Mouse (Mus musculus) forebrain, postnatal 0 days (tissue): Measurements from ENCODE around the gene Cnga3. TPM values are rescaled to one million over a fixed set of nuclear protein-coding genes. Genes with fewer than 3 reads are reported as not detected.

Experiments
- ATAC-seq: fragments of 200-750 bp; cut with Nextera tagmentation; 2 replicates; pipeline ENCODE4 v1.8.0; 2017; ENCODE audit warnings: mild to moderate bottlenecking, moderate library complexity
- DNase-seq: peaks from one replicate; pipeline ENCODE4 v3.0.0-alpha.2; 2015
- H3K27ac ChIP-seq: fragments of 300-500 bp; sonication (generic); 2 replicates; pipeline ENCODE4 v1.5.1; 2014; ENCODE audit warnings: low read depth, mild to moderate bottlenecking, antibody characterized with exemption, low read length, moderate library complexity, mixed read lengths
- H3K27me3 ChIP-seq: fragments of 300-500 bp; sonication (generic); 2 replicates; pipeline ENCODE4 v1.6.1; 2014; ENCODE audit warnings: mild to moderate bottlenecking, low read length, mixed read lengths; ENCODE audit not compliant: insufficient read depth
- H3K36me3 ChIP-seq: fragments of 300-500 bp; sonication (generic); 2 replicates; pipeline ENCODE4 v1.6.1; 2014; ENCODE audit warnings: mild to moderate bottlenecking, moderate library complexity; ENCODE audit not compliant: insufficient read depth
- H3K4me1 ChIP-seq: fragments of 300-500 bp; sonication (generic); 2 replicates; pipeline ENCODE4 v1.6.1; 2014; ENCODE audit warnings: antibody characterized with exemption; ENCODE audit not compliant: insufficient read depth
- H3K4me2 ChIP-seq: fragments of 300-500 bp; sonication (generic); 2 replicates; pipeline ENCODE4 v1.6.1; 2014; ENCODE audit warnings: low read depth, mild to moderate bottlenecking, moderate library complexity
- H3K4me3 ChIP-seq: fragments of 300-500 bp; sonication (generic); 2 replicates; pipeline ENCODE4 v1.5.1; 2014; ENCODE audit warnings: low read depth, low read length, mixed read lengths
- H3K9ac ChIP-seq: fragments of 300-500 bp; sonication (generic); 2 replicates; pipeline ENCODE4 v1.6.1; 2014; ENCODE audit warnings: mild to moderate bottlenecking
- H3K9me3 ChIP-seq: fragments of 300-500 bp; sonication (generic); 2 replicates; pipeline ENCODE4 v1.6.1; 2016; ENCODE audit warnings: low read length
- CTCF ChIP-seq: sonication (generic); IDR thresholded peaks from 2 replicates; pipeline ENCODE4 v1.5.1; 2016; ENCODE audit warnings: antibody characterized with exemption, control low read depth, low read depth
- WGBS: fragments of 180-500 bp; shearing (Covaris S2); extraction: QIAGEN DNeasy Blood & Tissue Kit; methylation state at CpG from one replicate; pipeline ENCODE4 v1.1.7; 2014; 5-methylcytosine and 5-hydroxymethylcytosine counted together
- polyA plus RNA-seq: library from polyadenylated mRNA; unstranded; fragments of >200 nt; fragmentation: Nextera tagmentation; extraction: Ambion mirVana; gene quantifications from 2 replicates; pipeline ENCODE4 v1.2.1, GENCODE M21; 2015
- total RNA-seq: library from RNA; depleted of rRNA; stranded (reverse); fragments of >200 nt; gene quantifications from 2 replicates; pipeline ENCODE4 v1.2.3, GENCODE M21; 2014

Cnga3 gene
- total and polyA plus RNA-seq, 2 experiments from 2014 or later, result 0.52 to 1.8 TPM

DNA sequence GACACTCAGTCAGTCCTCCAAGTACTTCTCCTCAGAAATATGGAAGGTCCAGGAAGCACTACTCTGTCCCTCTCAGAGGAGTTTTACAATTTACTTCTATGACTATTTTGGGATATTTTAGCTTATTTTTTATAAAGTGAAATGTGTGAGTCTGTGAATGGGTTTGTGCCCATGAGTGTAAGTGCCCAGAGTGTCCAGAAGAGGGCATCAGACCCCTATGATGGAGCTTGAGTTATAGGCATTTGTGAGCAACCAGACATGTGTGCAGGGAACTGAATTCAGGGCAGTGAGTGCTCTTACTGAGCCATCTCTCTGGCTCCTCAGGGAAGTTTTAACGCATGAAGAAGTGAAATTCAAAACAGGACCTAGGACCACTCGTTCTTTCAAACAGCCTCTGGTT is 44.2 kb downstream of the Cnga3 start:
- no peak for DNase-seq
- no peaks in the 10 kb centered on the region for H3K36me3 ChIP-seq
- 88% methylated on average over 2 of the region's 2 CpGs for WGBS

DNA sequence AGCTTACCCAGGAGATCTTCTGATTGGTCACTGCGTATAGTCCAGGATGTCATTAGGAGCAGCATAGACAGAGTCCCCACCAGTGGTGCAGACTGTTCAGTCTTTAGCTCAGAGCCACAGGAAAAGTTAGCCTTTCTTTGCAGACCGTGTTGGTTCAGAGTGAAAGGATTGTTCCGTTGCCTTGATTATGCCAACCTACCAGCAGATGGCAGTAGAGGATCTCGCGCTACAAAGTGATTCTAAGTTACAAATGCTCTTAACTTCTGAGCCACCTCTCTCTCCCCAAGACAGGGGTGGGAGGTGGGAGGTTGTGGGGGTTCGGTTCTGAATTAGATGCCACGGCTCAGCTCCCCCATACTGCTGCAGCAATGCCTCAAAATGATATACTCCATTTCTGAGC is 58.2 kb downstream of the Cnga3 start:
- Histone ChIP-seq H3K4me3 (no peak overlapping the region), H3K36me3 (no peaks in the 10 kb centered on the region), H3K4me2 (no peak overlapping the region), H3K4me1 (no peaks in the 10 kb centered on the region), H3K27me3 (no peaks in the 10 kb centered on the region; the same call in 1 of the 2 replicates), H3K27ac (no peak overlapping the region), H3K9me3 (no peaks in the 10 kb centered on the region), H3K9ac (no peak overlapping the region)
- TF ChIP-seq CTCF, result peak; percentile 96
- ATAC-seq (peak; percentile 55), DNase-seq (peak; percentile 87)
- 4% methylated on average over 7 of the region's 7 CpGs for WGBS

More for the DNA sequence above, 44.2 kb downstream of the Cnga3 start:
- Histone ChIP-seq H3K4me2 (no peak overlapping the region), H3K9ac (no peak overlapping the region), H3K27me3 (no peaks in the 10 kb centered on the region), H3K4me3 (no peak overlapping the region), H3K4me1 (no peaks in the 10 kb centered on the region), H3K9me3 (no peaks in the 10 kb centered on the region), H3K27ac (no peak overlapping the region)
- ATAC-seq, result no peak
- TF ChIP-seq CTCF, result no peak

DNA sequence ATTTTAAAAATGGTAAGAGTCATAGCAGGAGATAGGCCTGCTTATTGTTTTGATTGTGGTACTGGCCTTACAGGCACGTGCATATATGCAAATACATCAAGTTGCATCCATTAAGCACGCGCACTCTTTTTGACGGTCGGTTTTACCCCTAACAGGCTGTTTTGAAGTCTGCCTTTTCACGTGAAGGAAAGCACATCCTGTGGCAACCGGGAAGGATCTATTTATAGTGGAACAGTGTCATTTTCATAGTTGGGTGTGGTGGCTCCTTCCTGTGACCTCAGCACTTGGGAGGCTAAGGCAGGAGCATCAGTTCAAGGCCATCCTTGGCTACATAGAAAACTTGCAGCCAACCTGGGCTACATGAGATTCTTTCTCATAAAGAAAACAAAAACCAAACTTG is 72.3 kb downstream of the Cnga3 start:
- DNase-seq (no peak), ATAC-seq (no peak)
- no peaks in the 10 kb centered on the region for H3K36me3 ChIP-seq
- H3K27me3 ChIP-seq, result no peaks in the 10 kb centered on the region
- TF ChIP-seq CTCF, result no peak
- H3K9ac ChIP-seq, result no peak overlapping the region
- H3K4me3 ChIP-seq, result no peak overlapping the region
- no peaks in the 10 kb centered on the region for H3K9me3 ChIP-seq
- 0 out of 2 replicates have a peak, but pooled peaks cover 6% of the 10 kb centered on the region for H3K4me1 ChIP-seq
- WGBS, result 66% methylated on average over 7 of the region's 7 CpGs
- no peak overlapping the region for H3K4me2 ChIP-seq
- no peak overlapping the region for H3K27ac ChIP-seq

DNA sequence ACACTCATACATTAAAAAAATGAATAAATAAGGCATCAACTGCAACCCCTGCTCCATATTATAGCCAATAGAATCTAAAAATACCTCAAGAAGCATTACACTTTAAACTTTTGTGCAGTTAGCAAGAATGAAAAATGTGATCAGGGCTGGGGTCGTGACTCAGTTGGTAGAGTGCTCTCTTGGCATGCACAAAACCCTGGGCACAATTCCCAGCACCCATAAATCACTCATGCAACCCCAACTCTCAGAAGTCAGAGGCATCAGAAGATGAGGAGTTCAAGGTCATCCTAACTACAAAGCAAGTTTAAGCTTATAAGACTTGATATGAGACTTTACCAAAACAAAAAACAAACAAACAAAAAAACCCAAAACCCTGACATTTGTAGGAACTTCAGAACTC is 73.5 kb downstream of the Cnga3 start:
- Histone ChIP-seq H3K27me3 (no peaks in the 10 kb centered on the region), H3K9ac (no peak overlapping the region), H3K4me2 (0 out of 2 replicates have a peak overlapping the region, but pooled peaks have one; percentile 14), H3K36me3 (no peaks in the 10 kb centered on the region), H3K27ac (no peak overlapping the region), H3K9me3 (no peaks in the 10 kb centered on the region), H3K4me3 (no peak overlapping the region), H3K4me1 (0 out of 2 replicates have a peak, but pooled peaks cover 6% of the 10 kb centered on the region)
- WGBS, result 78% methylated on average over 1 of the region's 1 CpGs
- DNase-seq (no peak), ATAC-seq (no peak)
- TF ChIP-seq CTCF, result no peak

DNA sequence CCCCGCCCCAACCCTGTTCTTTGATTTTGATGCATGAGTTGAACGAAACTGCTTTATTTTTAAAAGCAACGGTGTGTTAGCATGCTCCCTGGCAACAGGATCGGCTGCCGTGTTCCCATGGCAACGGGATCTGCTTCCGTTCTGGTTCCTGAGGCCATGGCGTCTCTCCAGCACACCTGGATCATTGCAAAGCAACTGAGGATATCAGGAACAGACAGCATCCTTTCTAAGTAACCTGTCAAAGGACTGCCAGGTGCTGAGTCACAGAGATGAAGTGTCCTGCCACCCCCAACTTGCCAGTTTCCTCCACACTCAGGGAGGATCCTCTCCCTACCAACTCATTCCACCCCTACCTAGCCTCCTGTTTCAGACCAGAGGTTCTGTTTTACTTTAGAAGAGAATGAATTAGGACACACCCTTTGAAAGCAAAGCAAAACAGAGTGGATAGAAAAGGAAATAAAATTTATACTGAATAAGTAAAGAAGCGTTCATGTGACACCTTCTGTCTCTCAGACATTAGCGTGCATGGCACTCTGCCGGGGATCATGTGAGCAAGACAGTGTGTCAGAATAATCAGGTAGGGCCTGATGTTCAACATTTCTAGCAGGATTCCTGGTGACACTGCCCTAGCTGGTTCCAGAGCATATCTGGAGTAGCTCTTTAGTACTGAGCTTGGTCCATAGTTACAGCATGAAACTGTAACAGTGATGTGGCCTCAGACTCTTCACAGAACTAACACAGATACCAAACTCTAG is 74.1 kb downstream of the Cnga3 start:
- peak; percentile 93 for ATAC-seq
- 39% methylated on average over 11 of the region's 11 CpGs for WGBS
- no peak for TF ChIP-seq CTCF
- H3K4me2 ChIP-seq, result 0 out of 2 replicates have a peak overlapping the region, but pooled peaks have one; percentile 14
- H3K27me3 ChIP-seq, result no peaks in the 10 kb centered on the region
- no peaks in the 10 kb centered on the region for H3K36me3 ChIP-seq
- H3K9ac ChIP-seq, result no peak overlapping the region
- H3K27ac ChIP-seq, result peak overlapping the region; percentile 66; the same call in 1 of the 2 replicates
- H3K4me3 ChIP-seq, result no peak overlapping the region
- DNase-seq, result peak; percentile 84
- H3K4me1 ChIP-seq, result 0 out of 2 replicates have a peak, but pooled peaks cover 6% of the 10 kb centered on the region
- no peaks in the 10 kb centered on the region for H3K9me3 ChIP-seq

DNA sequence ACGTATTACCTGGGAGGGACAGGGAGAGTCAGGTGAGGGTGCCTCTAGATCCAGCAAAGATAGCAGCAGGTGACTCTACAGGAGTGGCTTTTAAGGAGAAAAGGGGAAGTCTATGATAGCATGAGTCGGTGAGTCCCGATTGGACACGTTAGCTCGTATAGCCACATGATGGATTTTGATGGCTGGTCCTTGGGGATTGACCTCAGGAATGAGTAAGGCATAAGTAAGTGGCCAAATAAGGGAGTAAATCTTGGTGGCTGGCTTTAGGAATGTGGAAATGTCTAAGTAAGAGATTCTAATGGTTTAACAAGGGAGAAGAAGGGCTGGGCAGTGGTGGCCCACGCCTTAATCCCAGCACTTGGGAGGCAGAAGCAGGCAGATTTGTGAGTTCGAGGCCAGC is 74.7 kb downstream of the Cnga3 start:
- Histone ChIP-seq H3K27me3 (no peaks in the 10 kb centered on the region), H3K4me3 (no peak overlapping the region), H3K9ac (no peak overlapping the region), H3K27ac (peak overlapping the region; percentile 66; the same call in 1 of the 2 replicates), H3K9me3 (no peaks in the 10 kb centered on the region), H3K4me1 (0 out of 2 replicates have a peak, but pooled peaks cover 6% of the 10 kb centered on the region), H3K4me2 (no peak overlapping the region), H3K36me3 (no peaks in the 10 kb centered on the region)
- ATAC-seq (no peak), DNase-seq (no peak)
- no peak for TF ChIP-seq CTCF
- 85% methylated on average over 7 of the region's 7 CpGs for WGBS

DNA sequence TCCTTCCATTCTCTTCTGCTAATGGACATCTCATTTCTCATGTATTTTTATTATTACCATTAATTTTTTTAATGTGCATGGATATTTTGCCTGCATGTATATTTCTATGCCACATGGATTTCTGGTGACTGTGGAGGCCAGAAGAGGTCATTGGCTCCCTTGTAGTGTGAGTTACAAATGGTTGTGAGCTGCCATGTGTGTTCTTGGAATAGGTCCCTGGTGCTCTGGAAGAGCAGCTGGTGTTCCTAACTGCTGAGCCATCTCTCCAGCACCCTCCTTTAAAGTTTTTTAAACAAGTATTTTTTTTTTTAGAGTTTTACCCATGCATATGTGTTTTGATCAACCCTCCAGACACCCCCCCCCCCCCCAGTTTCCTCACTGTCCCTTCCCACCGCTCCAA is 82.2 kb downstream of the Cnga3 start:
- 55% methylated on average over 1 of the region's 1 CpGs for WGBS

More for the DNA sequence above, 82.2 kb downstream of the Cnga3 start:
- ATAC-seq, result no peak
- TF ChIP-seq CTCF, result no peak
- Histone ChIP-seq H3K4me2 (no peak overlapping the region), H3K9me3 (no peaks in the 10 kb centered on the region), H3K9ac (no peak overlapping the region), H3K36me3 (no peaks in the 10 kb centered on the region), H3K27ac (no peak overlapping the region), H3K4me3 (no peak overlapping the region), H3K4me1 (peaks cover 7% of the 10 kb centered on the region; the same call in 1 of the 2 replicates), H3K27me3 (no peaks in the 10 kb centered on the region)
- DNase-seq, result no peak
